Mouse (Mus musculus) embryonic facial prominence, embryonic 11.5 days (tissue): Measurements from ENCODE around the gene Creld1. TPM values are rescaled to one million over a fixed set of nuclear protein-coding genes. Genes with fewer than 3 reads are reported as not detected.

Experiments used
- ATAC-seq: fragments of 200-750 bp; cut with Nextera tagmentation; replicated peaks from 2 replicates; pipeline ENCODE4 v1.8.0; 2017; ENCODE audit warnings: low read depth; ENCODE audit not compliant: insufficient number of reproducible peaks, low FRiP score, low TSS enrichment
- DNase-seq: peaks from one replicate; pipeline ENCODE4 v3.0.0-alpha.2; 2015; ENCODE audit warnings: low spot score
- H3K27ac ChIP-seq: fragments of 300-500 bp; sonication (generic); replicated peaks from 2 replicates; pipeline ENCODE4 v1.5.1; 2014; ENCODE audit warnings: mild to moderate bottlenecking, low read depth, low read length, control low read depth
- H3K27me3 ChIP-seq: fragments of 300-500 bp; sonication (generic); 2 replicates; pipeline ENCODE4 v1.6.1; 2014; ENCODE audit warnings: mild to moderate bottlenecking, low read length, moderate library complexity, mixed read lengths; ENCODE audit not compliant: control insufficient read depth, insufficient read depth
- H3K36me3 ChIP-seq: fragments of 300-500 bp; sonication (generic); replicated peaks from 2 replicates; pipeline ENCODE4 v1.6.1; 2014; ENCODE audit warnings: low read depth, mild to moderate bottlenecking, low read length, moderate library complexity, mixed read lengths; ENCODE audit not compliant: control insufficient read depth, insufficient read depth
- H3K4me1 ChIP-seq: fragments of 300-500 bp; sonication (generic); 2 replicates; pipeline ENCODE4 v1.6.1; 2014; ENCODE audit warnings: low read length, mixed read lengths; ENCODE audit not compliant: control insufficient read depth, insufficient read depth
- H3K4me2 ChIP-seq: fragments of 300-500 bp; sonication (generic); 2 replicates; pipeline ENCODE4 v1.6.1; 2014; ENCODE audit warnings: low read depth, mild to moderate bottlenecking, control low read depth, low read length, moderate library complexity
- H3K4me3 ChIP-seq: fragments of 300-500 bp; sonication (generic); 2 replicates; pipeline ENCODE4 v1.5.1; 2014; ENCODE audit warnings: low read depth, low read length, control low read depth
- H3K9ac ChIP-seq: fragments of 300-500 bp; sonication (generic); replicated peaks from 2 replicates; pipeline ENCODE4 v1.6.1; 2014; ENCODE audit warnings: mild to moderate bottlenecking, control low read depth, low read length
- H3K9me3 ChIP-seq: fragments of 300-500 bp; sonication (generic); replicated peaks from 2 replicates; pipeline ENCODE4 v1.6.1; 2016; ENCODE audit warnings: mild to moderate bottlenecking, low read length, inconsistent platforms, mixed read lengths; ENCODE audit not compliant: control insufficient read depth
- WGBS: fragments of 180-500 bp; shearing (Covaris S2); extraction: QIAGEN DNeasy Blood & Tissue Kit; methylation state at CpG from one replicate; pipeline ENCODE4 v1.1.7; 2014; 5-methylcytosine and 5-hydroxymethylcytosine counted together
- polyA plus RNA-seq: library from polyadenylated mRNA; unstranded; fragments of >200 nt; fragmentation: Nextera tagmentation; extraction: Ambion mirVana; gene quantifications from 2 replicates; pipeline ENCODE4 v1.2.1, GENCODE M21; 2014

The Creld1 gene
- 13.1 and 16.2 TPM in 2 replicates for polyA plus RNA-seq

DNA sequence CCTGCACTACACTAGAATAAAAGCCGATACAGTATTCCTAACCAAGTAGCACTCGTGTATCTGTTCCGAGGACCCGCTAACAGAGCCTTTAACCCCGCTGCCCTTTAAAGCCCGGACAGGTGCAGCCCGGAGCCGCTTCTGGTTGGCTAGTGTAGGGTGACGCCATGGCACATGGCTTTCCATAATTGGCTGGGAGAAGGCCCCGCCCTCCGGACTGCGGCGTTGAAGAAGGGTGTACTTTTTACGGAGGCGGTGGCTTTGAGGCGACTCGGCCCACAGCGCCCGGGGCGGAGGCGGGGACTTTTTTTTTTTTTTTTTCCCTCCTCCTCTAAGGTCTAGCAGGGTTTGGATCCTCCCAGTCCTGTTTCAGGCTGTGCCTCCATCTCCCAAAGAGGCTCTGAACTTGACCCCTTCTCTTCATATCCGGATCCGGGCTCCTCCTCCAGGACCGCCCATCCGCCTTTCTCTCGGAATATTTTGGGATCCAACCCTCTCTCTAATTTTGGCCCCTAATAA lies at the start of gene Creld1:
Creld1 (plus strand) TSS at position 198 of the 516 bp plus-strand sequence.
- Histone ChIP-seq H3K4me1 (peaks cover 4% of the 10 kb centered on the region; the same call in 1 of the 2 replicates), H3K4me2 (peak within 1 kb of the TSS; percentile 64), H3K9ac (peak within 1 kb of the TSS; percentile 46), H3K27ac (peak within 1 kb of the TSS; percentile 7; the same call in 1 of the 2 replicates), H3K4me3 (peak within 1 kb of the TSS; percentile 32), H3K27me3 (peaks cover 18% of the 10 kb centered on the region), H3K36me3 (no peaks in the 10 kb centered on the region), H3K9me3 (no peaks in the 10 kb centered on the region)
- ATAC-seq (peak; percentile 89), DNase-seq (peak; percentile 93)
- WGBS: 0% methylated on average over 26 of the region's 26 CpGs

DNA sequence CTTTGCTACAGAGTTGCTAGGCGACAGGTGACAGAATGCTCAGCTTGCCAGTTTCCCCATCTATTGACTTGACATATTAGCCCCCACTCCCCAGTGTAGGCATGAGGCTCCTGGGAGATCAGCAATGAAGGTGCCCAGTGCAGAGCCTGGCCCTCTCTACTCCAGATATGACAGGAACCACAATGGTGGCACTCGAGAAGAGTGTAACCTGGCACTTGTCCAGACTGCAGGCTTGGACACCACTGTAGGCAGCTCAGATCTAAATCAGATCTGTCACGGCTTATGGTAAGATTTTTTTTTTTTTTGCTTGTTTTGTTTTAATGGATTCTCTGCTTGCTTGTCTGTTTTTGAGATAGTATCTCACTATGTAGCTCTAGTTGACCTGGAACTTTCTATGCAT lies 49.4 kb upstream of the Creld1 start:
- Histone ChIP-seq H3K4me1 (no peaks in the 10 kb centered on the region), H3K4me3 (no peak overlapping the region), H3K27ac (no peak overlapping the region), H3K9ac (no peak overlapping the region), H3K36me3 (no peaks in the 10 kb centered on the region), H3K4me2 (no peak overlapping the region), H3K27me3 (no peaks in the 10 kb centered on the region), H3K9me3 (no peaks in the 10 kb centered on the region)
- ATAC-seq: no peak
- no peak for DNase-seq
- 76% methylated on average over 3 of the region's 3 CpGs for WGBS

DNA sequence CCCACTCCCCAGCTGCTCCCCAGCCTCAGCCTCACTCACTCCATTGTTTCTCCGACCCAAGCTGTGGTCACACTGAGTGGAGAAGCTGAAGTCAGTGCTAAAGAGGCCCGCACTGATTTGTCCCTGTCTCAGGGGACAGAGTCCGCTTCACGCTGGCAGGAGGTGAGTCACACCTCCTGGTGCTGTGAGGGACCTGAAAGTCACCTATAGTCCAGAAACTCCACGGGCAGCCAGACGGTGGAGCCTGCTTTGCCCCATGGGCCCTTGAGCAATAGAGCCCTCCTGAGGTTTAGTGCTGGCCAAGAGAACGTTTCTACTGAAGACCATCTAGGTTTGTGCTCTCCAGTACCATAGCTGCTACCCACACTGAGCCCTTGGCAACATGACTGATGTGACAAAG lies 48.4 kb upstream of the Creld1 start:
- Histone ChIP-seq H3K27ac (no peak overlapping the region), H3K9me3 (no peaks in the 10 kb centered on the region), H3K36me3 (no peaks in the 10 kb centered on the region), H3K27me3 (no peaks in the 10 kb centered on the region), H3K9ac (no peak overlapping the region), H3K4me3 (no peak overlapping the region), H3K4me2 (no peak overlapping the region), H3K4me1 (no peaks in the 10 kb centered on the region)
- 76% methylated on average over 7 of the region's 7 CpGs for WGBS
- no peak for ATAC-seq
- DNase-seq: no peak

DNA sequence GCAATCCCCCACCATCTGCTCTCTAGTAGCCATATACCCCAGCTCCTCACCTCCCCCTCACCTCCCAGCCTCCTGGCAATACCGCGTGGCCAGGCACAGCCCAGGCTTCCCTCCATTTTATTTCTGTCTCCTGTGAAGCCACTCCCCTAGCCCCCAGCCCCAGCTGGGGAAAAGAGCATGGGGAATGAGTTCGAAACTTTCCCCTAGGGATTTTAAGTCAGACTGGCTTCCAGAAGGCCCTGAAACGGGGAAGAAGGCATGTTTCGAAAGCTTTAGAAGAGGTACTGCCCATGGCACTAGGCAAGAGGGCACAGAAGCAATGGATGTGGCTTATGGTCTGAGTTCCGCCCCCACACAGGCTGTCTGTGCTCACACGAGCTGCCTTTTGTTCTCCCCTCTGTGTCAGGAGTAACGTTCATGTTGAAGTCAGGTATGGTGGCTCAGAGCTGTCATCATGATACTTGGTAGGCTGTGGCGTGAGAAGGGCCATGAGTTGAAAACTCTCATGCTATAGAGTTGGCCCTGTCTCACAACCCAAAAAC lies 47.4 kb upstream of the Creld1 start, which contains the start of gene Cidec:
Cidec (minus strand) TSS at position 97 of the 542 bp plus-strand sequence.
- whole genome bisulfite sequencing: 68% methylated on average over 9 of the region's 9 CpGs
- no peak within 1 kb of the TSS for H3K27ac ChIP-seq
- ATAC-seq (no peak), DNase-seq (no peak)
- H3K4me1 ChIP-seq: no peaks in the 10 kb centered on the region
- H3K9ac ChIP-seq: no peak within 1 kb of the TSS
- H3K9me3 ChIP-seq: no peaks in the 10 kb centered on the region
- H3K27me3 ChIP-seq: no peaks in the 10 kb centered on the region
- H3K4me3 ChIP-seq: no peak within 1 kb of the TSS
- H3K36me3 ChIP-seq: no peaks in the 10 kb centered on the region
- no peak within 1 kb of the TSS for H3K4me2 ChIP-seq

DNA sequence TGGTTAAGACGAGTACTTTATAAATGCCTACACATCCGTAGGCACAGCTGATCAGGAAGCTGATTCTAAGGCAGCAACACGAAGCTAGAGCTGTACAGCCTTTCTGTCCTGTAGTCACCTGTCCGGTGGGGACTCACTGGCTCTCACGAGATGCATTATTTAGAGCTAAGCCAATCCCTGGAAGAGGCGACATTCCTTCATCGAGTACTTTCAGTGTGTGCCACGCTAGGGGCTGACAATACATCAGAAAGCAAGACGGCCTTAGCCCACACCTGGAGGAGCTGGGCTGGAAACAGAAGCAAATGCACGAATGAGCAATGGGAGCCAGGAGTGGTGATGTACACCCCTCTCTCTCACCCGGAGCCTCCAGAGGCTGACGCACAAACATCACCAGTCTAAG lies 46.0 kb upstream of the Creld1 start:
- no peak overlapping the region for H3K9ac ChIP-seq
- no peak for ATAC-seq
- no peaks in the 10 kb centered on the region for H3K36me3 ChIP-seq
- H3K4me3 ChIP-seq: no peak overlapping the region
- no peaks in the 10 kb centered on the region for H3K9me3 ChIP-seq
- DNase-seq: no peak
- H3K27ac ChIP-seq: no peak overlapping the region
- H3K4me2 ChIP-seq: no peak overlapping the region
- H3K27me3 ChIP-seq: no peaks in the 10 kb centered on the region
- 77% methylated on average over 12 of the region's 12 CpGs for WGBS
- no peaks in the 10 kb centered on the region for H3K4me1 ChIP-seq

DNA sequence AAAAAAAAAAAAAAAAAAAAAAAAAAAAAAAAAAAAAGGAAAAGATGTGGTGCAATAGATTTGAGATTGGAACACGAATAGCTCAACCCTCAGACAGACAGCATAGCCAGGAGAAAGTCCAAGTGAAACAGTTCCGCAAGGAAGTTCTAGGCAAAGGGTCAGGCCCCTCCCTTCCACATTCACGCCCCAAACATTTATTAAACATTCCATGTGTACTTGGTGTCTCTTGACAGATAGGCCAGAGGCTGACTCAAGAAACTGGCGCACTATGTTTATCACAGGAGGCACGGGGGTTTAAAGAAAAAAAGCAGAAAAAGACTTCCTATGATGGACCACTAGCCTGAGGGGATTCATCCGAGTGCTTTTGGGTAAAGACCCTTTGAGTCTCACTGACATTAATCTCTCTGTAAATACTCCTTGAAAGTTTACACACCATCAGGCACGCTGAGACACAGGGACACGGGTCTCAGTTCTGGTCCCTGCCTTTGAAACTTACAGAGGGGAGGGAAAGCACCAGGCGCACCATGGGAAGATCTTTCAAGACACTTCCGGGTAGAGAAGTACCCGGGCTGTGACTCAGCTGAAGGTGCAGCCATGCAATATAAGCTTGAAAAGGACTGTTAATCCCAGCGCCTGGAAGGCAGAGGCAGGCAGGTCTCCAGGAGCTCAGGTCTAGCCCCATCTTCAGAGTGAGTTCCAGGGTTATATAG lies 44.2 kb upstream of the Creld1 start:
- no peaks in the 10 kb centered on the region for H3K27me3 ChIP-seq
- H3K4me3 ChIP-seq: no peak overlapping the region
- no peaks in the 10 kb centered on the region for H3K4me1 ChIP-seq
- no peaks in the 10 kb centered on the region for H3K36me3 ChIP-seq
- no peak overlapping the region for H3K4me2 ChIP-seq
- DNase-seq (no peak), ATAC-seq (no peak)
- no peak overlapping the region for H3K27ac ChIP-seq
- H3K9ac ChIP-seq: no peak overlapping the region
- 61% methylated on average over 12 of the region's 12 CpGs for WGBS
- H3K9me3 ChIP-seq: no peaks in the 10 kb centered on the region

DNA sequence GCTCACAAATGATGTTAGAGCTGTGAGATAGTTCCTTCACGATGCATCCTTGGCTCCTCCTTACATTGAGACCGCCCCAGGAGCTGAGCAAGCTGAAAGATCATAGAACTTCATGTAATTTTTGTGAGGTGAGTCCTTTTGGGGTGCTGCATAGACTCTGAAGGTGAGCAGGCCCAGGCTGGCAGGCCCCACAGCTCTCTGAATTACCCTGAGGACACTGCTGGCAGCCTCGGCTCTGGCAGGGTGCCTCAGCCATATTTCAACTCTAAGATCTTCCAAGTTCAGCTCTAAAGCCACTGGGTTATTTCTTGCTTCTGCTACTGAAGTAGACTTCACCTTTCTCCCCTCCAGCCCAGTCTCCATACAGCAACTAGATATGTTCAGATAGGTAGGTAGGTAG lies 42.4 kb upstream of the Creld1 start:
- no peaks in the 10 kb centered on the region for H3K36me3 ChIP-seq
- no peaks in the 10 kb centered on the region for H3K9me3 ChIP-seq
- H3K4me1 ChIP-seq: no peaks in the 10 kb centered on the region
- no peak overlapping the region for H3K4me3 ChIP-seq
- no peak for ATAC-seq
- no peak overlapping the region for H3K9ac ChIP-seq
- no peaks in the 10 kb centered on the region for H3K27me3 ChIP-seq
- WGBS: 89% methylated on average over 3 of the region's 3 CpGs
- no peak overlapping the region for H3K4me2 ChIP-seq
- DNase-seq: no peak
- no peak overlapping the region for H3K27ac ChIP-seq

DNA sequence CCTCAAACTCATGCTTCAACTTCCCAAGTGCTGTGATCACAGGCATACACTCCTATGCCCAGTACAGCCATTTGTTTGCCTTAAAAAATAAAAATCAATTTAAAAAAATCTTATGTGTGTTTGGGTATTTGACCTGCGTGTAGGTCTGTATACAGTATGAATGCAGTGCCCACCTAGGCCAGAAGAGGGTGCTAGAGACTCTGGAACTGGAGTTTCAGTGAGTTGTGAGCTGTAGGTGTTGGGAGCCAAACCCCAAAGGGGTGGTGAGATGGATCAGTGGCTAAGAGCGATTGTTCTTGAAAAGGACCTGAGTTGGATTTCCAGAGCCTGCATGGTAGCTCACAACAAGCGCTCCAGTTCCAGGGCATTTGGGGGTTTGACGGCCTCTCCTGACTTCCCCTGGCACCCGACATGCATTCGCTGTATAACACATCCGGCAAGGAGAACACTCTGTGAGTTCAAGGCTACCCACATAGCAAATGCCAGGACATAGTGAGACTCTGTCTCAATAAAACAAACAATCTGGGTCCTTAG lies 41.9 kb upstream of the Creld1 start:
- H3K36me3 ChIP-seq: no peaks in the 10 kb centered on the region
- no peak overlapping the region for H3K27ac ChIP-seq
- 56% methylated on average over 7 of the region's 7 CpGs for WGBS
- peak; percentile 86 for DNase-seq
- no peaks in the 10 kb centered on the region for H3K4me1 ChIP-seq
- H3K4me2 ChIP-seq: no peak overlapping the region
- H3K4me3 ChIP-seq: no peak overlapping the region
- ATAC-seq: no peak
- no peaks in the 10 kb centered on the region for H3K9me3 ChIP-seq
- H3K9ac ChIP-seq: no peak overlapping the region
- H3K27me3 ChIP-seq: no peaks in the 10 kb centered on the region
